Mouse (Mus musculus): ENCODE measurements around the gene Sept9.

The Sept9 gene

DNA sequence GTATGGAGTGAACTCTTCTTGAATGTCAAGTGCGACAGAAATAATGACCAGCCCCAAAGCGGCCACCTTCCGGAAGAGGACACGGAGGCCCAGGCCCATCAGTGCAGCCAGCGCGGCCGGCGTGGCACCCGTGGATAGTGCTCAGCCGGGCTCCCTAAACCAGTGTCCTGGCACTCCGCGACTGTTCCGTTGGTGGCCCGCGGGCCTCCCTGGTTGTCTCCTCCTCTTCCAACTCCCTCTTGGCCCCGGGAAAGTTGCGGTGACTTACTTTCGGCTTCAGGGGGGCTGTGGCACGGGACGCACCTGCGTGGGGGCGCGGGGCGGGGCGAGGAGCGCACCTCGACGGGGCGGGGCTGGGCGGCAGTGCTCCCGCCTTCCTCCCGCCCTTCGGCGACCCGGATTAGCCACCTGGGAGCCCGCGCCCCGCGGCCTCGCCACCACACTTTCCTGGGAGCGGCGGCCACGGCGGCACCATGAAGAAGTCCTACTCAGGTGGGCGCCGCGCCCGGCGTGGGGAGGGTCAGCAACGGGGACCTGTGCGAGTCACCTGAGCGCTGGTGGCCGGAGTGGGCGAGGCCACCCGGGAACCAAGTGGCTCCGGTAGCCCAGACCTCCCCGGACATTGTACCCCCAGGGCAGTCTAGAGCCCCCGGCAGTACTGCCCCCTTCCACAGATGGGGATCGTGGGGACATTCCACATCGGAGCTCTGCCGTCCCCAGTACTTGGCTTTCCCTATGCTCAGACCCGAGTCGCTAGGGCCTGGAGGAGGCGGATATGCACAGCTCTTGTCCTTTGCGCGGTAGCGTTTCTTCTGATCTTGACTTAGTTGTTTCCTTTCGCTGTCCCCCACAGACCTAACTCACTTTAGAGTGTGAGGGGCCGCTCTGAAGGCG is at the start of gene Sept9:
Gene Sept9 (plus strand): TSS at position 380 of the 894 bp plus-strand sequence.
- DNase-seq (ENCODE audit: low spot score): peak; percentile 57

DNA sequence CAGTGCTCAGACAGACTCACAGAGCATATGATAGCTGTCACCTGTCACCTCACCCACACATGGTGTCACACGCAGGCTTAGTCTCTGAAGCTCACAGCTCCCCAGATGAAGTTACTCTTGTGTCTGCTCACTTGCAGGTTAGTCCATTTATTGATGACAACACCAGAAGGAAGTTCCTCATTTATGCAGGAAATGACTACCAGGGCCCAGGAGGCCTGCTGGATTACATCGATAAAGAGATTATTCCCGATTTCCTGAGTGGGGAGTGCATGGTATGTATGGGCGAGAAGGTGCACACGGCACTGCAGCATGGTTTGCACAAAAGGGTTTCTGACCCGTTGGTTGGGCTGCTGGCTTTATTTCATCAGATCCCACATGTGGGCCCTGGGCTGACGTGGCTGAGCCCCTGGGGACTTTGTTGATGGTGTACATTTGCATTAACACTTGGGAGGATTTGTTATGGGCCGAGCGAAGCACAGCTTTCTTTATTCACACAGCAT is 48.9 kb upstream of the Sept9 start:
- no peak for DNase-seq (ENCODE audit: low spot score)

- DNase-seq (ENCODE audit: low spot score): no peak
Measured at GRCm38 (mm10) chr11:117151461-117151860, 48.0 kb upstream of the Sept9 start.

DNA sequence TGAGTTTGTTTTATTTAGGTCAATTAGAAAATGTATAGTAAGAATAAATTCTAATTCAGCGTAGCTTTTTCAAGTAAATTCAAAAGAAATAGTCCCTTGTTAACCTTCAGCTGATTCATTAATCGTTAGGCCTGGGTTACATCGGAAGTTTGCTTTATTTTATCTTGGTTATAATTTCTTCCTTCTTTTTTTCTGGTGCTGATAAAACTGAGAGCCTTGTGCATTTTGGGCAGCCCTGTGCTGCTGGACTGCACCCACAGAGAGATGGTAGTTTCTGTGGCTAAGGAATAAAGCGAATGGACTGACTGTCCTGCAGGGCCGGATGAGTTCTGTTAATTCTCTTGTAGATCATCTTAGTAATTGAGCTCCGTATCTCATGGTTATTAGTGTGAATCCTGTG is 46.9 kb upstream of the Sept9 start:
- DNase-seq (ENCODE audit: low spot score): no peak

DNA sequence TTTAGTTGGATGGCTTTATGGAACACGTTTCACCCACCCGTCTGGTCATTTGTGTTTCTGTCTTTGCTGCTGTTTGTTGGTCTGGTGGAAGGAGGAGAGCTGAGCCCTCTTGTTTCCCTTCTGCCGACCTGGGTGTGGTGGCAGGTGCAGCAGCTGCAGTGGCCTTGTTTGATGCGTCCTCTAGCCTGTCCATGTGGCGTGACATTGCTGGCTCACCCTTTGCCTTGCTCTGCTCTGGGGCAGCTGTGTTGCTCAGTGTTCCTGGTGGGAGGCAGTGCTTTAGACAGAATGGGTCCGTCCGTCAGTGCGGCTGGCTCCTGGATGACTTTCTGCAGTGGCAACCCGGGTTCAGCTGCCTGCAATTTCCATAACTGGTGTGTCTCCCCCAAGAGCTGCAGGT is 45.9 kb upstream of the Sept9 start:
- DNase-seq (ENCODE audit: low spot score): no peak

DNA sequence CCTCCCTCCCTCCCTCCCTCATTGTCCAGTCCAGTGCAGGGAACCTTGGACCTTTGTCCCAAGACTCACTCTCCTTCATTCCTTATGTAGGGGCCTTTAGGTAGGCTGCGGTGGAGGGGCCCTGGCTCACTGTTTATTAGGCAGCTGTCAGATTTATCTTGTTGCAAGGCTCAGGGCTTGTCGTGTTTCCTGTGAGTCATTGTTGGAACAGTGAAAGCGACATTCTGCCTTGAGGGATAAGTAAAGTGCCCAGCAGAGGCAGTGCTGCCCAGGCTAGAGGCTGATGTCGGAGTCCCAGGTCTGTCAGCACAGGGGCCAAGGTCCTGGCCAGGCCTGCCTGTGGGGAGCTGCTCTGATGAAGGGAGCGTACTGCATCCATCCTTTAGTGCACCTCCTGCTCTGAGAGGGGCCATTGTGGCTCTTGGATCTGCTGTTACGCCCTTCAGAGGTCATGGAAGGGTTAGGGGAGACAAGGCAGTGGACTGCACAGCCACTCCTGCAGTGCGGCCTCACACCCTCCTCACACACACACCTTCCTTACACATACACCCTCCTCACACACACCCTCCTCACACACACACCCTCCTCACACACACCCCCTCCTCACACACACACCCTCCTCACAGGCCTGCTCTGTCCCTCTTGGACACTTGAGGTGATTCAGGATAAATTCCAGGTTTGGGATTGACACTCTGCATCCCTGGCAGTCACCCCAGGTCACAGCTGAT is 45.2 kb upstream of the Sept9 start:
- DNase-seq (ENCODE audit: low spot score): no peak

DNA sequence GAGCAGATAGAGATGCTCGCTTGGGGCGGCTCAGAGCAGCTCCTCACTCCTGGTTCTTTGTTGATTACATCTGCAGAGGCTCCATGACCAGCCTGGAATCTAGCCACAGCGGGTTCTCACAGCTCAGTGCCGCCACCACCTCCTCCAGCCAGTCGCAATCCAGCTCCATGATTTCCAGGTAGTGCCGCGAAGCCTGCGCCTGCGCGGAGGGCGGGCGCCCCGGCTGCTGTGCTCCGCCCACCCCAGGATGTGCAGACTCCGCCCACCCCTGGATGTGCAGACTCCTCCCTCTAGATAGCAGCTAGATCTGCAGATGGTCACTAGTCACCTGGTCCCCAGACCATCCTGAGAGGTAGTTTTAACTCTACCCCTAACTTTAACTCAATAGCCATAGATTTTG is 42.7 kb upstream of the Sept9 start:
- peak; percentile 90 for DNase-seq (ENCODE audit: low spot score)

DNA sequence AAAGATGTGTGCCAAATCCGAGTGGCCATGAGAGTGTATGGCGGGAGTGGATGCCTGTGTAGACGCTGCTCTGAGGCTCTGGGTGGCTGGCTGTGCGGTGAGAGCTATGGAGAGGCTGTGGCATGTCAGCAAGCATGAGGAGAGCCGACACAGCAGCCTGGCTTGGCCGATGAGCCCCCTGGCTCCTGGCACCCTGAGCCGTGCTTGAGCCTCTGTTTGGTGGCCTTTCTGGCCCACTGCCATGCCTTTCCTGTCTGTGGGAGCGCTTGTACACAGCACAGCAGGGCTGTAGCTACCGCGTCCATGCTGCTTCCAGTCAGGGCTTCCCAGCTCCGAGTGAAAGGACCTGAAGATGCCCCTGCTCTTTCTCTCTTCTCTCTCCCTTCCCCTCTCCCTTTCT is 41.1 kb upstream of the Sept9 start:
- no peak for DNase-seq (ENCODE audit: low spot score)

DNA sequence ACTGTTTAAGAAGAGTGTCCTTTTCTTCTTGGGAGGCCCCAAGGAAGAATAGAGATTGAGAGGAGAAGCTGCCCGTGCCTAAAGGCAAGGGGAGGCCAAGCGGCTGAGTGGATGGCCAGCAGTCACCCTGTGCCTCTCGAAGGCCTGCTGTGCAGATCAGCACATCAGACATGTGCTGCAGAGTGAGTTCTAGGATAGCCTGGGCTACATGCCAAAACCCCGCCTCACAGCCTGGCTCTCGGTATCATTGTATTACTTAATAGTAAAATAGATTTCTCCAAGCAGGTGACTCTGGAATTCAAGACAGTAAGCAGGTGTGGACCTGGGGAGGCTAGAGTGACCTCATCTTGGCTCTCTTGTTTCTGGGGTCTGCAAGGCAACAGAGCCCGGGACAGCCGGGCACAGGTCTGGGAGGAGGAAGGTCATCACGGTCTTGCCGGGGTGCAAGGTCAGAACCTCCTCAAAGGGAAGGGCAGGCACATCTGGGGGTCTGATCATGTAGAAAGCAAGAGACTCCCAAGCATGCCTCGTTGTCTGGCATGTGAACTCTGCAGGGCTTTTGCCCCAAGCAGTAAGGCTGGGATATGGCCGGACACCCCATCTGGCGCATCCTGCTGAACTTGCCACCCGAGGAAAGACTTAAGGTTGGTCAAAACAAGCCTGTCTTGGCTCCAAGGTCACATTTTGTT is 40.1 kb upstream of the Sept9 start:
- DNase-seq (ENCODE audit: low spot score): no peak

- no peak for DNase-seq (ENCODE audit: low spot score)
Measured at GRCm38 (mm10) chr11:117159946-117160307, 39.5 kb upstream of the Sept9 start.

- DNase-seq (ENCODE audit: low spot score): no peak
Measured at GRCm38 (mm10) chr11:117160791-117161190, 38.7 kb upstream of the Sept9 start.

GRCm38 (mm10) chr11:117161574-117161973 is 37.9 kb upstream of the Sept9 start:
- DNase-seq (ENCODE audit: low spot score): no peak

- DNase-seq (ENCODE audit: low spot score): no peak
Measured at GRCm38 (mm10) chr11:117163098-117163497, 36.4 kb upstream of the Sept9 start.

- no peak for DNase-seq (ENCODE audit: low spot score)
Measured at GRCm38 (mm10) chr11:117163771-117164170, 35.7 kb upstream of the Sept9 start.

GRCm38 (mm10) chr11:117168278-117169087 is 31.0 kb upstream of the Sept9 start:
- DNase-seq (ENCODE audit: low spot score): no peak

GRCm38 (mm10) chr11:117169088-117169635 is 30.3 kb upstream of the Sept9 start:
- no peak for DNase-seq (ENCODE audit: low spot score)

DNA sequence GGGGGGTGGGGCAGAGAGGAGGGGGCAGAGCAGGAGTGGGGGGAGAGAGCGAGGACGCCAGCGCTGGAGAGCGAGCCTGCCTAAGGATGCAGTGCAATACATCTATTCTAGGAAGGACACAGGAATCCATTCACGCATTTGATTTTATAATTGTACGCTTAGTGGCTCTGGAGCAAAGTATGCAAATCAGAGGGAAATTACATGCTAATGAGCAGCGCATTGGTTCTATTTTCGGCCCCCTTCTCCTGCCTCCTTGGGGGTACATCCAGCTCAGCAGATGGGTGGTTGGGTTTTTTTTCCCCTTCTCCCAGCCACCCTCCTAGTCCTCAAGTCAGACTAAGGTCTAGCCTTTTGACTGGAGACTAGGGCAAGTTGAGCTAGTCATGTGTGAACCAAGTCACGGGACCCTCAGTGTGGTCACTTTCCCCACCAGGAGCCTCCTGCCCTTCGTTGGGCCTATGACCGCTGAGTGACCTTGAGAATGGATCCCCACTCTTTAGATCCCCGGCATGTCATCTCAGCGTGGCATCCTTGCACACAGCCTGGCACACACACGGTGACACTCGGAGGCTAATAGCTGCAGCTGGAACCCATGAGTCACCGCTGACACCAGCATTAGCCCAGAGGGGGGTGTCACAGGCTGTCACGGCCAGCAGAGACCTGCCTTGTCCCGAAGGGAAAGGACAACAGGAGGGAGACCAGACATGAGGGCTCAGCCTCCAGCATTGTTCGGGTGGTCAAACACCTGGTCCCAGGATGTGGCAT is 29.5 kb upstream of the Sept9 start:
- no peak for DNase-seq (ENCODE audit: low spot score)

DNA sequence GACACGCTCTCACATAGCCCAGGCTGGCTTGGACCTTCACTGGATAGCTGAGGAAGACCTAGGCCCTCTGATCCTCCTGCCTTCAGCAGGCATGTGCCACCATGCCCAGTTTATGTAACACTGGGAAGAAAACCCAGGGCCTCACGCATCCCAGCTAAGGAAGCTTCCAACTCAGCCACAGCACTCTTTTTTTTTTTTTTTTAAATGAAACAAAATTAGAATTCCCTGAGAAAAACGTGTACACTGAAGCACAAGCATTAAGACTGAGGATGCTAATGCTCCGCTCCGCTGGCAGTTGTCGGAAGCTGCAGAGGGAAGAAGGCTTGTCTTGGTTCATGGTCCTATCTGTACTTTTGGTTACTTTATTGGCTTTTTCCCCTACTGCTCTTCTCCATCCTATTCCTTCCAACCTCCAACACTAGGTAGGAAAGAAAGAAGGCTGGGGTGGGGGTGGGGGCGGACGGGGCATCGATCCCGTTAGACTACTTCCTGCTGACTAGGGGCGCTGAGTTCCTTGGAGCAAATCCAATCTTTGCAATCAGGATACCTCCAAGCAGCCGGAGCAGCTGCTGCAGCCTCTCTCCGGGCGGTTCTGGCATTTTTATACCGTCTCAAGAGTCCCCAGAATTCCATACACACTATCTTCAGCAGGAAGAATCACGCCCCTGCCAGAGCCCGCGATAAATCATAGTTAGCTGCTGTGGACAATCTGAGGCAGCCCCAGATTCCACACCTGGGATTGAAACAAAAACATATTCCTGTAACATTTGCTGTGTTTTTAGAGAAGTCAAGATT is 25.2 kb upstream of the Sept9 start:
- no peak for DNase-seq (ENCODE audit: low spot score)

DNA sequence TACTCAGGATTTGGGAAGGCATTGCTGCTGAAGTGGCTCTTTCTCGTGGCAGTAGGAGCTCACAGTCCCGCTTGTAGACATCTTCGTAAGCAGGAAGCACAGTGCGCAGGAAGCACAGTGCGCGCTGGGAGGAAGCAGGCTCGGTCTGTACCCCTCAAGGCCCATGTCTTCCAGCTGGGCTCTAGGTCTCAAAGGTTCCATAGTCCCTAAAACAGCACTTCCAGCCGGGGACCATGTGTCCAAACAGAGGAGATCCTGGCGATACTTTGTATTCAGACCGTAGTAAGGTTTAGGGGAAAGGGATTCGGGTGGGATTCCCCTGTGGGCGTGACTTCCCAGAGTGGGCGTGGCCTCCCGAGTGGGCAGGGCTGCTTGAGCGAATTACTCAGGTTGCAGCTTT is 24.5 kb upstream of the Sept9 start:
- peak; percentile 42 for DNase-seq (ENCODE audit: low spot score)

- DNase-seq (ENCODE audit: low spot score): no peak
Measured at GRCm38 (mm10) chr11:117175472-117175871, 24.0 kb upstream of the Sept9 start.

Data from embryo, embryonic 10 days (tissue).